Mouse (Mus musculus): ENCODE results near the gene Gm42688.

- TF ChIP-seq CTCF (IDR thresholded peaks at IDR 0.05; ENCODE audit: low read depth, low read length) (no peak), EP300 (IDR thresholded peaks at IDR 0.05; ENCODE audit: insufficient read depth, low read depth, low read length) (no peak), POLR2A (IDR thresholded peaks at IDR 0.05; ENCODE audit: insufficient read depth, low read length) (no peak)
Measured at GRCm38 (mm10) chr6:83065995-83066394, 35.4 kb upstream of the Gm42688 start.

Data from ES-Bruce4 (cell line).